Mouse (Mus musculus) left cerebral cortex, adult 2 months (tissue): ENCODE data around the gene Med11. TPM values are rescaled to one million over a fixed set of nuclear protein-coding genes. Genes with fewer than 3 reads are reported as not detected.
"Not testable (repeated sequence)": the region's sequence is repeated elsewhere in the genome, so short reads cannot be mapped to it uniquely, and the experiment has no call there.

ENCODE experiments used
- DNase-seq, 2 experiments: peaks; one replicate each; pipeline ENCODE4 v3.0.0; 2021 to 2022; ENCODE audit warnings: low spot score in 2 of 2, mixed read lengths in 1 of 2; ENCODE audit errors: extremely low spot score in 1 of 2
- H3K27ac ChIP-seq: fragments of 200-600 bp; 2 replicates; pipeline ENCODE4 v1.8.1; 2022
- H3K4me3 ChIP-seq: fragments of 200-600 bp; 2 replicates; pipeline ENCODE4 v1.8.1; 2022
- CTCF ChIP-seq: fragments of 200-600 bp; IDR thresholded peaks from 2 replicates; pipeline ENCODE4 v1.8.1; 2022; ENCODE audit warnings: antibody characterized with exemption, mild to moderate bottlenecking, moderate library complexity
- intact Hi-C: fragments of 180-260 bp; cut with DNase I; formaldehyde crosslinking; loops from one replicate; pipeline ENCODE4 v1.15.1; 2025
- total RNA-seq, 2 experiments: library from RNA; stranded (reverse); gene quantifications; 2 replicates each; pipeline ENCODE4 v1.2.3; 2021

The Med11 gene
- total RNA-seq, 2 experiments from 2014 or later, result 13.2 to 14.8 TPM

DNA sequence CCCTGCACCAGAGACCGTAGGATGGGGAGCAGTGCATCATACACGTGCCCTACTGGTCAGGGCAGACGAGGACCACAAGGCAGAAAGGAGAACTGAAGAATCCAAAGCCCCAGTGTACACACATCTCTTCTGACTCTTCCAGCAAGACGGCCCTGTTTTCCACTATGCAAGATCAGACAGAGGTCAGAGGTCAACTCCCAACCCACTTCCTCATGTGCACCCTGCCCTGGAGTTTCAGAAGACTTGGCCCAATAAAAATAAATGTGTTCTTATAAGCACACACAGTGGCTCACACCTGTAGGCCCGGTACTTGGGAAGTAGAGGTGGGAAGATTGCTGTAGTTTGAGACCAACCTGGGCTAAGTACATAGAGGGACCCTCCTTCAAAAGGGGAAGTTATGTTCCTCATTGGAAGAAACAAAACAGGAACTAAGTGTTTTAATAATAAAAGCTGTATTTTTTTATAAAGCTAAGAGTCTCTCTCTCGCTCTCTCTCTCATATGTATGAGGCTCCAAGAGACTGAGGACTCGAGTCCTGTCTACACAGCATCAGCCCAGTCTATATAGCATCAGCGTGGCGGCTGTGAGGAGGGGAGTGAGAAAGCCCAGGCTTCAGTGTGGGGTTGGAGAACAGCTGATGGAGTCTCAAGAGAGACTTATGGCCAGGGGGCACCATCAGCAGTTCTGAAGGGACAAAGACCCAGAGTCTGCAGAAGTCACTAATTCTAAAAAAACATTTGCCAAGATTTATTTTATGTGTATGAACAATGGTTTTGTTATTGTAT, 1.7 kb downstream of the Med11 start:
- no peak for DNase-seq
- H3K4me3 ChIP-seq, result no peak overlapping the region
- no peak overlapping the region for H3K27ac ChIP-seq
- no peak for TF ChIP-seq CTCF
- intact Hi-C loops, result loop anchor here (2.0 kb wide), 1 partner anchor 57 kb away; no protein-coding TSS in a partner anchor

DNA sequence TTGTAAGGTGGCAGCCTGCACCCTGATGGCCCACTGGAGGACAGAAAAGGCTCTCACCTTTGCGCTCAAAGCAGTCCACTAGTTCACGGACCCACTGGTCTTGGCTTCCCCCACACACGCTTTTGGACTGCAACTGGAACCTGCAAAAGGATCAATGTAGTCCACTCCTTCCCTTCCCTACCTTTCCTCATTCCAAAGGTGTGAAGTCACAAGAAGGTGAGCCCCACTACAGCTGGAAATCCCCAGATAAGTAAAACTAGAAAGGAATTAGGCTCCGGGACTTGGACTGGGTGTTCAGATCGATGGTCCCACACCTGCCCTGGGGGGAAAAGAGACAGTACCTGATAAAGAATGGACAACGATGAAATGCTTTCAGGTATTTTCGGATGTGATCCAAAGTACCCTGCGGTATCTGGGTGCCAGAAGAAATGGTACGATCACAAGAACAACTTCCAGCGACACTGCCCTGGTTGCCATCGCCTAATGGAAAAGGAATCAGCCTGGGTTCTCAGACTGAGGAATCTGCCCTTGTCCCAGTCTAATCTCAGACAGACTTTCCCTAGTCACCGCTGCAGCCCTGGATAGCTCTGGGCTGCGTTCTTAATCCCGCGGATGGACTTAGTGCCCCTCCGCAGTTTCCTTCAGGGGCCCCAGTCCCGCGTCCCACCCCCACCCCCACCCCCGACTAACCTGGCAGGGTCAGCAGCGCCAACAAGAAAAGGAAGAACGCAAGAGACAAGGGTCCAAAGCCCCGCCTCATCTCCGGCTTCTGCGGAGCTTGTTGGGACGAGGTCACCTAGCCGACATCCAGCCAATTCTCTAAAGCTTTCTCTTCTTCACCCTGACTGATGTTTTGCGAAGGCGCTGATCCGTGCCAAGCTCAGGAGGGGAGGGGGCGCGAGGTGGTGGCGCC, 7.2 kb downstream of the Med11 start, which contains the start of gene Zmynd15:
Zmynd15 (plus strand) TSS at position 746 of the 913 bp plus-strand sequence.
- TF ChIP-seq CTCF, result no peak
- no peak for DNase-seq
- Histone ChIP-seq H3K27ac (no peak within 1 kb of the TSS), H3K4me3 (peak within 1 kb of the TSS; percentile 52)
- intact Hi-C loops, result no loop called here

GRCm38 (mm10) chr11:70459601-70460101, 7.9 kb downstream of the Med11 start, which contains the start of gene Cxcl16:
Gene Cxcl16, minus strand, starts transcription at chr11:70459984.
- TF ChIP-seq CTCF, result no peak
- Histone ChIP-seq H3K4me3 (peak within 1 kb of the TSS; percentile 52), H3K27ac (no peak within 1 kb of the TSS)
- intact Hi-C loops, result no loop called here
- no peak for DNase-seq

GRCm38 (mm10) chr11:70463970-70464369, 12.3 kb downstream of the Med11 start:
- no peak for DNase-seq
- no peak for TF ChIP-seq CTCF
- Histone ChIP-seq H3K4me3 (no peak overlapping the region), H3K27ac (no peak overlapping the region)
- intact Hi-C loops, result no loop called here

- intact Hi-C loops, result no loop called here
- no peak for TF ChIP-seq CTCF
- Histone ChIP-seq H3K4me3 (no peak overlapping the region; the same call in 1 of the 2 replicates), H3K27ac (no peak overlapping the region)
- no peak for DNase-seq
These were observed 13.5 kb downstream of the Med11 start for GRCm38 (mm10) chr11:70465211-70465610.

DNA sequence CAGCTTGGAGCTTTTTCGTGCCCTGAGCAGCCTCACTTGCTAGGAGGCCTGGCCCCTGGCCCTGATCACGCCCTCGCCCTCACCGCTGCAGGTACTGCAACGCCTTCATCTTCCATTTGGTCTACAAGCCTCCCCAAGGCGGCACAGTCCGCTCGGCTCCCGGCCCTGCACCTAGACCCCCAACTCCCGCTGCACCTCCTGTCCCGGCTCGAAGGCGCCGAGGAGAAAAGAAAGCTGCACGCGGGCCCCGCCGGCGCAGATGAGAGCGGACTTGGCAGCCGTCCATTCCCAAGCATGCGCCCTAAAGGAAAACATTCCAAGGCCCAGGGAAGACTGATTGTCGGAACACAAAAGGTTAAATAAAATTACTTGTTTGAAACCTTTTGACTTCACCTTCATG, 14.1 kb downstream of the Med11 start:
- DNase-seq, result peak in 1 of 2 experiments; percentile 31
- no peak for TF ChIP-seq CTCF
- peak overlapping the region; percentile 34 for H3K4me3 ChIP-seq
- H3K27ac ChIP-seq, result no peak overlapping the region
- intact Hi-C loops, result no loop called here

- H3K4me3 ChIP-seq, result no peak overlapping the region
- no peak for DNase-seq
- intact Hi-C loops, result no loop called here
- TF ChIP-seq CTCF, result no peak
- H3K27ac ChIP-seq, result no peak overlapping the region
These were observed 16.3 kb downstream of the Med11 start for GRCm38 (mm10) chr11:70467902-70468619.

DNA sequence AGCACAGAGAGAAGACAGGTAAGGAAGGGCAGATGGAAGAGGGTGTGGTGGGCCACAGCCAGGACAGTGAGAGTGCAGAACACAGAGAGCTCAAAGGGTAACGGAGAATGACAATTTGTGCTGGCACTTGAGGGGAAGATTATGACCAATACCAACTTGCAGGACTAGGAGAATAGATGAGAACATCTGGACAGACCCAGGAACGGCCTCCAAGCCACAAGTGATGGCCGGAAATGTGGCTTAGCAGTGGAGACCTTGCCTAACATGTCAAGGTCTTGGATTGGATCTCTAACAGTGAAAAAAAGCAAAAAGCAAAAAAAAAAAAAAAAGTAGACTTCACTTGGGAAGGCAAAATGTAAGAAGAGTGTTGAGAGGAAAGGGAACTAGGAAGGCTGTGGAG, 18.0 kb downstream of the Med11 start:
- Histone ChIP-seq H3K27ac (no peak overlapping the region), H3K4me3 (no peak overlapping the region)
- intact Hi-C loops, result no loop called here
- no peak for TF ChIP-seq CTCF
- no peak for DNase-seq

- Histone ChIP-seq H3K4me3 (no peak overlapping the region), H3K27ac (no peak overlapping the region)
- no peak for TF ChIP-seq CTCF
- DNase-seq, result no peak
- intact Hi-C loops, result no loop called here
These were observed 21.0 kb downstream of the Med11 start for GRCm38 (mm10) chr11:70472716-70473115.

DNA sequence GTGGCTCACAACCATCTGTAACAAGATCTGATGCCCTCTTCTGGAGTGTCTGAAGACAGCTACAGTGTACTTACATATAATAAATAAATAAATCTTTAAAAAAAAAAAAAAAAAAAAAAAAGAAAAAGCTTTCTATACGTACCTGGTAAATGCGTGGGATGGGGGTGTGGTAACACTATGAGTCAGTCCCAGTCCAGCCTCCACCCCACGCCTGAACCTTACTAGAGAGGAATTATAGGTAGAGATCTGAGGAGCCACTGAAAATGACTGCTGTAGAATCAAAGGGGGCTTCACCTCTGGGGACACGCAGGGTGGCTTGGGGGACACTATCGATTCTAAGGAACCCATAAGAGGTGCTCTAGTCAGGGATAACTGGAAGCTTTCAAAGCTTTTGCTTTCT, 21.6 kb downstream of the Med11 start:
- H3K27ac ChIP-seq, DNase-seq, intact Hi-C loops, H3K4me3 ChIP-seq: not testable (repeated sequence)

DNA sequence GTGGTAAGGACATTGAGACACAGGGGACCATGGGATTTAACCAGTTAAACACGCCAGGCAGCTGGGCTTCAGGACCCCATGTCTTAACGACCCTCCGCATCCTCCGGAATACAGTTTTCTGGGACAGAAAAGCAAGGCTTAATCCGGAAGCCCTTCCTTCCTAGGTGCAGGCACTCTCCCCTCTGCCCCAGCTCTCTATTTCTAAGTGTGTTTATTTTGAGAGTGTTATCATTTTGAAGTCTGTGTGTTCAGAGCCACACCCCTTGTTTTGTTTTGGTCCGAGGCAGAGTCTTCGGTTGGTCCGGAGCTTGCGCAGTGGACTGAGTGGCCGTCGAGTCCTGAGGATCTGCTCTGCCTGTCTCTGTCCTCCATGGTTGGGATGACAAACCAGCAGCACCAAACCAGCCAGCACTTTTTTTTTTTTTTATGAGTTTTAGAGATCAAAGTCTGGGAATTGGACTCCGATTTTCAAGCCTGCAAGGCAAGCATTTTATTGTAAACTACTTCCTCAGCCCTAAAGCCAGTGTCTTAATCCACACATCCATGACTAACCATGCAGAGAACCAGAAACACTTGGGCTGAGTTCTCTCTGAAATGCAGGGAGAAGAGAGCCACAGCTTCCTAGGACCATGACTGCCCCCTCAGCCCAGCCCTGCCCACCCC, 23.3 kb downstream of the Med11 start:
- no peak overlapping the region for H3K27ac ChIP-seq
- no peak for DNase-seq
- H3K4me3 ChIP-seq, result no peak overlapping the region
- TF ChIP-seq CTCF, result no peak
- intact Hi-C loops, result no loop called here
